Mouse (Mus musculus) bone marrow, adult 2 months (tissue): ENCODE data around the gene Snrk.

ENCODE experiments used
- CTCF ChIP-seq: fragments of 200-500 bp; IDR thresholded peaks from 2 replicates; pipeline ENCODE4 v1.5.1; 2011; ENCODE audit warnings: low read length, control low read depth; ENCODE audit not compliant: control insufficient read depth, insufficient read depth
- POLR2A ChIP-seq: fragments of 200-500 bp; IDR thresholded peaks from 2 replicates; pipeline ENCODE4 v1.6.1; 2011; ENCODE audit warnings: low read depth, mild to moderate bottlenecking, control low read depth, low read length, borderline replicate concordance; ENCODE audit not compliant: control insufficient read depth

- TF ChIP-seq CTCF (no peak), POLR2A (no peak)
Observed at GRCm38 (mm10) chr9:122110508-122110907, 6.6 kb upstream of the Snrk start.
